Mouse (Mus musculus): ENCODE data around the gene Ubl3.

- TF ChIP-seq CTCF (IDR thresholded peaks at IDR 0.05; ENCODE audit: insufficient read depth, low read length) (no peak), POLR2A (IDR thresholded peaks at IDR 0.05; ENCODE audit: borderline replicate concordance, extremely low read depth, low read depth, low read length) (no peak)
These were observed 86.5 kb downstream of the Ubl3 start for GRCm38 (mm10) chr5:148466116-148466515.

Data from lung, adult 2 months (tissue).